Mouse (Mus musculus) lung, postnatal 0 days (tissue): Measurements from ENCODE around the gene Ttc30a1.

Source experiments
- CTCF ChIP-seq: IDR thresholded peaks from 2 replicates; pipeline ENCODE4 v1.5.1; 2016; ENCODE audit warnings: antibody characterized with exemption, mild to moderate bottlenecking
- EP300 ChIP-seq: IDR thresholded peaks from 2 replicates; pipeline ENCODE4 v1.6.1; 2016; ENCODE audit warnings: antibody characterized with exemption, mild to moderate bottlenecking, control low read depth

- TF ChIP-seq CTCF, result no peak
- TF ChIP-seq EP300, result no peak
Measured at GRCm38 (mm10) chr2:76006194-76006593, 24.4 kb upstream of the Ttc30a1 start.
